Mouse (Mus musculus): Measurements from ENCODE around the gene Tbl2. TPM values are rescaled to one million over a fixed set of nuclear protein-coding genes. Genes with fewer than 3 reads are reported as not detected.

Tbl2 gene
- polyA plus RNA-seq, 1 experiment from 2014 or later: 8.7 TPM

- Histone ChIP-seq H3K36me3 (ENCODE audit: insufficient read depth, low read length) (peaks cover 14% of the 10 kb centered on the region), H3K9ac (replicated peaks; ENCODE audit: low read depth) (peak within 1 kb of the TSS; percentile 88), H3K4me1 (ENCODE audit: insufficient read depth, low read depth, low read length) (peaks cover 6% of the 10 kb centered on the region; the same call in 1 of the 2 replicates), H3K27ac (ENCODE audit: low read length) (peak within 1 kb of the TSS; percentile 98), H3K9me3 (ENCODE audit: low read length) (no peaks in the 10 kb centered on the region), H3K4me3 (ENCODE audit: low read depth, low read length) (peak within 1 kb of the TSS; percentile 81), H3K4me2 (replicated peaks; ENCODE audit: low read depth, low read length) (peak within 1 kb of the TSS; percentile 64), H3K27me3 (replicated peaks; ENCODE audit: insufficient read depth, low read length) (no peaks in the 10 kb centered on the region)
- ATAC-seq (peak; percentile 99), DNase-seq (ENCODE audit: low spot score) (peak; percentile 99)
- WGBS: 2% methylated on average over 69 of the region's 95 CpGs
- TF ChIP-seq CTCF (IDR thresholded peaks at IDR 0.05) (peak; percentile 30), EP300 (IDR thresholded peaks at IDR 0.05) (peak; percentile 40; the same call in 1 of the 2 replicates)
Measured at GRCm38 (mm10) chr5:135168063-135169062, 18.9 kb downstream of the Tbl2 start, which contains the start of gene Bcl7b. TSS of gene Bcl7b (plus strand) at chr5:135168283.

GRCm38 (mm10) chr5:135169479-135169878 lies 20.0 kb downstream of the Tbl2 start:
- Histone ChIP-seq H3K4me1 (ENCODE audit: insufficient read depth, low read depth, low read length) (peaks cover 6% of the 10 kb centered on the region; the same call in 1 of the 2 replicates), H3K36me3 (ENCODE audit: insufficient read depth, low read length) (peaks cover 14% of the 10 kb centered on the region), H3K27me3 (replicated peaks; ENCODE audit: insufficient read depth, low read length) (no peaks in the 10 kb centered on the region), H3K27ac (ENCODE audit: low read length) (no peak overlapping the region), H3K9ac (replicated peaks; ENCODE audit: low read depth) (no peak overlapping the region), H3K4me3 (ENCODE audit: low read depth, low read length) (peak overlapping the region; percentile 81), H3K4me2 (replicated peaks; ENCODE audit: low read depth, low read length) (peak overlapping the region; percentile 64), H3K9me3 (ENCODE audit: low read length) (no peaks in the 10 kb centered on the region)
- DNase-seq (ENCODE audit: low spot score) (no peak), ATAC-seq (no peak)
- 90% methylated on average over 5 of the region's 5 CpGs for WGBS
- TF ChIP-seq EP300 (IDR thresholded peaks at IDR 0.05) (no peak), CTCF (IDR thresholded peaks at IDR 0.05) (no peak)

DNA sequence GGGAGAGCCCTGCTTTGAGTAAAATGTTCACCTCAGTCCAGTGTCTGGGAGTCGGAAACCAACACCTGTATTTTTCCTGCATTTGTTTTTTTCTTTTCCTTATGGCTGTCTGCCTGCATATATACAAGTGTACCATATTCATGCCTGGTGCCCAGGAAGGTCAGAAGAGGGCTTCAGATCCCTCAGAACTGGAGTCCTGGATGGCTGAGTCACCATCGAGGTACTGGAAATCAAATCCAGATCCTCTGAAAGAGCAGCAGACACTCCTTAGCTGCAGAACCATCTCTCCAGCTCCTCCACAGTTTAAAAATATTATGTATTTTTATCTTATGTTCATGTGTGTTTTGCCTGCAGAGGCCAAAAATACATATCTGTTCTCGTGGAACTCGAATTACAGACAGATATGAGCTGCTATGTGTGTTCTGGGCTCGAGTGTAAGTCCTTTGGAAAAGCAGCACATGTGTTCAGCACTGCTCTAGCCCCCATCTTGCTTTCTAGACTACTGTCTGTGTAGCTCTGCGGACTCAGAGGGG lies 22.3 kb downstream of the Tbl2 start:
- Histone ChIP-seq H3K9me3 (ENCODE audit: low read length) (no peaks in the 10 kb centered on the region), H3K36me3 (ENCODE audit: insufficient read depth, low read length) (peaks cover 15% of the 10 kb centered on the region), H3K27me3 (replicated peaks; ENCODE audit: insufficient read depth, low read length) (no peaks in the 10 kb centered on the region), H3K9ac (replicated peaks; ENCODE audit: low read depth) (no peak overlapping the region), H3K4me3 (ENCODE audit: low read depth, low read length) (no peak overlapping the region), H3K4me1 (ENCODE audit: insufficient read depth, low read depth, low read length) (peaks cover 6% of the 10 kb centered on the region; the same call in 1 of the 2 replicates), H3K27ac (ENCODE audit: low read length) (no peak overlapping the region), H3K4me2 (replicated peaks; ENCODE audit: low read depth, low read length) (no peak overlapping the region)
- WGBS: 92% methylated on average over 6 of the region's 6 CpGs
- DNase-seq (ENCODE audit: low spot score): no peak
- TF ChIP-seq CTCF (IDR thresholded peaks at IDR 0.05) (no peak), EP300 (IDR thresholded peaks at IDR 0.05) (no peak)
- ATAC-seq: no peak

- H3K9me3 ChIP-seq (ENCODE audit: low read length): no peaks in the 10 kb centered on the region
- H3K9ac ChIP-seq (replicated peaks; ENCODE audit: low read depth): no peak overlapping the region
- H3K36me3 ChIP-seq (ENCODE audit: insufficient read depth, low read length): peaks cover 26% of the 10 kb centered on the region
- H3K27ac ChIP-seq (ENCODE audit: low read length): no peak overlapping the region
- 94% methylated on average over 5 of the region's 5 CpGs for WGBS
- H3K4me1 ChIP-seq (ENCODE audit: insufficient read depth, low read depth, low read length): peaks cover 6% of the 10 kb centered on the region; the same call in 1 of the 2 replicates
- H3K4me2 ChIP-seq (replicated peaks; ENCODE audit: low read depth, low read length): no peak overlapping the region
- ATAC-seq (no peak), DNase-seq (ENCODE audit: low spot score) (no peak)
- no peaks in the 10 kb centered on the region for H3K27me3 ChIP-seq (replicated peaks; ENCODE audit: insufficient read depth, low read length)
- TF ChIP-seq EP300 (IDR thresholded peaks at IDR 0.05) (no peak), CTCF (IDR thresholded peaks at IDR 0.05) (no peak)
- H3K4me3 ChIP-seq (ENCODE audit: low read depth, low read length): no peak overlapping the region
Measured at GRCm38 (mm10) chr5:135172986-135173385, 23.5 kb downstream of the Tbl2 start.

DNA sequence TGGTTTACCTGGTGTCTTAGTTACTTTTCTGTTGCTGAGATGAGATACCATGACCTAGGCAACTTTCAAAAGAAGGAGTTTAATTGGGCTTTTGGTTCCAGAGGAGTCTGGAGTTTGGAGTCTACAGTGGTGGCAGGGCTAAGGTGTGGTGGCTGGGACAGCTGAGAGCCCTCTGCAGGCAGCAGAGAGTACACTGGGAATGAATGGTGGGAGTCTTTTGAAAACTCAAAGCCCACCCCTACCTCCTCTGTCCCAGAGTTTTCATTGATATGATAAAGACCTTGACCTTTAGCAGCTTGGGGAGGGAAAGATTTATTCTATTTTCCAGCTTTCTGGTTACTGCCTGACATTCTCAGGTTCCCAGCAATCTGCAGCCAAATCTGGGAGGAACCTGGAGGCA lies 25.6 kb downstream of the Tbl2 start:
- DNase-seq (ENCODE audit: low spot score) (no peak), ATAC-seq (no peak)
- Histone ChIP-seq H3K27me3 (replicated peaks; ENCODE audit: insufficient read depth, low read length) (no peaks in the 10 kb centered on the region), H3K9ac (replicated peaks; ENCODE audit: low read depth) (no peak overlapping the region), H3K4me1 (ENCODE audit: insufficient read depth, low read depth, low read length) (no peaks in the 10 kb centered on the region), H3K4me3 (ENCODE audit: low read depth, low read length) (no peak overlapping the region), H3K27ac (ENCODE audit: low read length) (no peak overlapping the region), H3K36me3 (ENCODE audit: insufficient read depth, low read length) (peaks cover 37% of the 10 kb centered on the region), H3K4me2 (replicated peaks; ENCODE audit: low read depth, low read length) (no peak overlapping the region), H3K9me3 (ENCODE audit: low read length) (no peaks in the 10 kb centered on the region)
- TF ChIP-seq EP300 (IDR thresholded peaks at IDR 0.05) (no peak), CTCF (IDR thresholded peaks at IDR 0.05) (no peak)

GRCm38 (mm10) chr5:135178523-135178922 lies 29.1 kb downstream of the Tbl2 start:
- DNase-seq (ENCODE audit: low spot score) (no peak), ATAC-seq (no peak)
- no peak overlapping the region for H3K27ac ChIP-seq (ENCODE audit: low read length)
- H3K9ac ChIP-seq (replicated peaks; ENCODE audit: low read depth): no peak overlapping the region
- H3K9me3 ChIP-seq (ENCODE audit: low read length): no peaks in the 10 kb centered on the region
- WGBS: 82% methylated on average over 3 of the region's 3 CpGs
- no peaks in the 10 kb centered on the region for H3K27me3 ChIP-seq (replicated peaks; ENCODE audit: insufficient read depth, low read length)
- TF ChIP-seq CTCF (IDR thresholded peaks at IDR 0.05) (no peak), EP300 (IDR thresholded peaks at IDR 0.05) (no peak)
- no peak overlapping the region for H3K4me3 ChIP-seq (ENCODE audit: low read depth, low read length)
- no peaks in the 10 kb centered on the region for H3K4me1 ChIP-seq (ENCODE audit: insufficient read depth, low read depth, low read length)
- no peak overlapping the region for H3K4me2 ChIP-seq (replicated peaks; ENCODE audit: low read depth, low read length)
- H3K36me3 ChIP-seq (ENCODE audit: insufficient read depth, low read length): peaks cover 40% of the 10 kb centered on the region
